Mouse (Mus musculus) ovary, postnatal 36 days (tissue): ENCODE measurements around the gene Rhot2.

Experiments used
- DNase-seq: peaks from one replicate; pipeline ENCODE4 v3.0.0; 2022; ENCODE audit warnings: low spot score, mixed read lengths

The Rhot2 gene

DNA sequence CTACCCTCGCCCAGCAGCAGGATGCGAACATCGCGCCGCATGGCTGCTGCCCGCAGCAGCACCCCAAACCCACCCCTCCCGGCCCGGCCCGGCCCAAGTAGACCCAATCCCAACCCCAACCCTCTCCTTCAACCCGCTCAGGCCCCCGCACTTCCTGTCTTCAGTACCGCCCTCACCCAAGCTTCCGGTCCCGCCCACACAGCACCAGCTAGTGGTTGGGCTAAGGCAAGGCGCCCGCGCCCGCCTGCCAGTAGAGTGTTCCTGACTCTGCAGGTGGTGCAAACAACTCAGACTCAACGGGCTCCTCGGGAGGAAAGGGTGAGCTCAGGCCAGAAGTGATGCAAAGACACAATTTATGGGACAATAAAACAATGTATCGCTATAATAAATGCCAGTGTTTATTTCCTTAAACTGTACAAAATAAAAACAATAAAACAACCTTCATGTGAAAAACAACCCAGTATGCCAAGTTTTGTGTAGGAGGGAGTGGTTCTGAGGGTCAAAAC lies at the start of gene Rhot2:
TSS of gene Rhot2 (minus strand) at position 456 of the 506 bp plus-strand sequence.
- peak; percentile 94 for DNase-seq

DNA sequence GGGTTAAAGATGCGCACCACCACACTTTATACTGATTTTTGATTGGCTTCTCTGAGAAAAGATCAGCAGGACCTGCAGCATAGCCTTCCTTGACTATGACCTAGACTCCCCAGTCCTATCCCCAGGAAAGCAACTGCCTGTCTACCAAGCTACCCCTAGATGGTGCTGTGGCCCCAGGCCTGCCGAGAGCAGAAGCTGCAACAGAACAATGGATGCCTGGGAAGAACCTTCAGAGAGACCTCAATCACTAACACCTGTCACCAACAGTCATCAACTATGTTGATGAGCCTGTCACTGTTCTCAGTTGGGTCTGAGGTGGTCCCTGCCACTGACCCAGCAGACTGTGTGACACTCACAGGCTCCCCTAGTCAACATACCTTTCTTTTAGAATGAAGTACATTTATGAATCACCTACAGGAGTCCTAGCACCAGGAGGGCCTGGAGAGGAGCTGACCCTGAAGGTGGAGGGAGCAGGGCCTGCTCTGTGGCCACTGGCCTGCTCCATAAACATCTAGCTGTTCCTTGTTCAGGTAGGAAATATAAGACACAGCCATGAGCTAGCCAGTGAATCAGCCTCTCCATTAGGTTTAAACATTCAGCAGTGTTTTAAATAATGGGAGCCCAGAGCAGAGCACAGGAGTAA lies 49.4 kb upstream of the Rhot2 start:
- peak; percentile 61 for DNase-seq

DNA sequence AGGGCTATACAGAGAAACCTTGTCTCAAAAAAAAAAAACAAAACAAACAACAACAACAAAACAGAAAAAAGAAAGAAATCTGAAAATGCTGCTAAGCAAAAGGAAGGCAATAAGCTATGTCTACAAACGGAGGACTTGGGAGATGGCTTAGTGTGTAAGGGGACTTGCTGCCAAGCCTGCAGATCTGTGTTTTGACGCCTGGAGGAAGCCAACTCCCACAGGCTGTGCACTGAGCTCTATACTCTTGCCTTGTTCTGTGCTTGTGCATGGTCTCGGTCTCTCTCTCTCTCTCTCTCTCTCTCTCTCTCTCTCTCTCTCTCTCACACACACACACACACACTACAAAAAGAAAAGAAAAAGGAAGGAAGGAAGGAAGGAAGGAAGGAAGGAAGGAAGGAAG lies 44.2 kb upstream of the Rhot2 start:
- DNase-seq = no peak

DNA sequence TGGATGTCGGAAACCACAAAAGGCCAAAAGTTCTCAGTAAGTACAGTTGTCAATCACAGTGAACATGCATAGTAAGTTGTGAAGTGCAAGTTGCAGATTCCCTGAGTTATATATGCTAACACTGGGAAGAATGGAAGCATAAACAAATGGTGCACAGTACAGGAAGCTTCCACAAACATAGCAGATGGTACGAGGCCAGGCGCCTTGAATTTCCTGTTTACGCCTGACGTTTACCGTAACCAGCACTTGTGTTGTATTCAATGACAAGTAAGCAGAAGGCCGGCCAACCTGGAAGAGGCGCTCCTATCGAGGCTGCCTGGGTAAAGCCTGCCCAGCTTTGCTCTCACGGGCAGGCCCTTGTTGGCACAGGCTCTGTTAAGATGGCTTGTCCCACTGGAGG lies 42.8 kb upstream of the Rhot2 start:
- DNase-seq = no peak

DNA sequence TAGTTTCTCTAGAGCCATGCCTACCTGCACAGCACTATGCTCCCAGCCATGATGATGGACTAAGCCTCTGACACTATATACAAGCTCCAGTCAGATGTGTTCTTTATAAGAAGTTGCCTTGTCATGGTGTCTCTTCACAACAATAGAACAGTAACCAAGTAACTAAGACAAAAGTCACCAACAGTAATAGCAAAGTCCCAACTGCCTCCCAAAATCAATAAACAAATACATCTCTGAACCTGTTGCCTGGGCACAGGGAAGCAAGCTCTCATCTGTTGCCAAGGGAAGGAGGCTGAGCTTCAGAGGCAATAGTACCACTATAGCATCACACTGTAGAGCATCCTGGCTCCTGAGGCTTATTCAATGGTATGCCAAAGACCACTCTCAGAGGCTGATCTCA lies 42.2 kb upstream of the Rhot2 start:
- DNase-seq = no peak

DNA sequence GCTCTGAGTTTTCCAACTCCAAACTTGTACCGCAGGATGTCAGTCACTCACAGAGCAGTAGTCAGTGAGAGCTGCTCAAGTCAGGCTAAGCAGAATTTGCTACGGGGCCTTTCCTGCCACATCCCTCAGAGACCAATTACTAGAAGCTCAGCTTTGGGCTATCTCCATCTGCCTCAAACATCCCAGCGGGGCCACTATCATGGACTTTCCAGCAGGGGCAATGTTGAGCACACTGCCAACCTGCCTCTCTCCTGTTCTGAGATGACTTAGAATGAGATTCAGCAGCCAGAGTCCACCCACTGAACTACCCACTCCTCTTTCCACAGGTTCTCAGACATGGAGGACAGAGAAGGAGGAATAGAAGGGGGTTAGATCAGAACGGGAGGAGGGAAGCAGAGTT lies 41.0 kb upstream of the Rhot2 start:
- DNase-seq = no peak

DNA sequence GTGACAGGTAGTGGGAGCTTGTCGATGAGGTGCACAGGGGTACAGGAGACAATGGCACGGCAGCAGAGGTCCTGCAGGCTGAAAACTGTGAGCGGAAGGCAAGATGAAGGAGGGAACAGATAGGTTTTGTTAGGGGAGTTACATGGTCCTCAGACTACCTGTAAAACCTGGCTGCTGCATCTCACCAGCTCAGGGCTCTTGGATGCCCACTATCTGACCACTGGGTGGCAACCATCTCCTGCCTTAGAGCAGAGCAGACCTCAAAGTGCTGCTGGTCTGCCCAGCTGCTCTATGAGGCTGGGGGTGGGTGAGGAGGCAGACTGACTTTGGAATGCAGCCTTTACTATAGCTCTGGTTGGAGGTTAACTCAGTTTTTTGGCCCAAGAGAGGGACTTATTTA lies 39.2 kb upstream of the Rhot2 start:
- DNase-seq = no peak

DNA sequence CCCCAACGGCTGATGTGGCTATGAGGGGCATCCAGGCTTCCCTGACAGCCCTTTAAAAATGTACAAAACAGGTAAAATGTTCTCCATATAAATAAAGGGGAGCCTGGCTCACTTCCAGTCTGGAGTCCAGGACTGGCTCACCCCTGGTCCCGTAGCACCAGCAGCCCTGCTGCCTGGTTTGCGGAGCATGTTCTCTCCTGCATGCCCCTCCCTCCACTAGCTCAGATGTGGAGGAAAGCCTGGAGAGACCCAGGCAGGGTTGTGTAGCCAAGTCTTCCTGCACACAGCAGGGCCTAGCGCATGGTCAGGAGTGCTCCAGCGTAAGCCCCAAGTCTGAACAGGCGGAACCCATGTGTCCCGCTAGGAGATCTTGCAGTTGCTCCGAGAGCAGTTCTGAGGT lies 38.6 kb upstream of the Rhot2 start:
- no peak for DNase-seq

DNA sequence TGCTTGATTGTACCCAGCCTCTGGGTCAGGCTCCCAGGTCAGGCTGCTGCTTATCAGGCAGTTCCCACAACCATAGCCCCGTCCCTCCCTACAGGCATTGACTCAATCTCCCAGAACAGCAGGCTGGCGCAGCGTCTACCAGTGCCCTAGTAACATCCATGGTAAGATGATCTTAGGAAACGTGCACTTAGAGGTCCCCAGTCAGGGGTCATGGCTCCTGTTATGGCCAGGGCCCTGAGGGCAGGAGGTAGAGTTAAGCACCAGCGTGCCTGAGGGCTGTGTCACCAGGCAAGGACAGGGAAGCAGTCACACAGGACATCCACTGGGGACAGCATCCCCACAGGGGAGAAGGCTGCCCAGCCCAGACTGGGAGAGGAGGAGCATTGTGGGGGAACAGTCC lies 37.7 kb upstream of the Rhot2 start:
- DNase-seq = no peak

DNA sequence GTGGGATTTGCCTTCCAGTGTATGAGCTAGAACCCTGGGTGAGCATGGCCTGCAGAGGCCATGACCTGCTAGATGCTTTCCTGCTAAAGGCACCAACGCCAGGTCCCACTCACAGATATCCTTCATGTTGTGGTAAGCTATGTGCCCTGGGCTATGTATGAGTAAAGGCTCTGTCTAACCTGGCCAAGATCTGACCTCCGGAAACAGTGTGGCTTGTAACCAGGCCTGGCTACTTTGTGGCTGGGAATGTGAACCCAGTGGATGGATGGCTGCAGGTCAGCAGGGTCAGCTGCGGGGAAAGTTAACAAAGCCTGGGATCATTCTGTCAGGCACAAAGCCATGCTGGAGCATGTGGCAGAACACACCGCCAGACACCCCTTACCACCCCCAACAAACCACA lies 37.0 kb upstream of the Rhot2 start:
- no peak for DNase-seq

DNA sequence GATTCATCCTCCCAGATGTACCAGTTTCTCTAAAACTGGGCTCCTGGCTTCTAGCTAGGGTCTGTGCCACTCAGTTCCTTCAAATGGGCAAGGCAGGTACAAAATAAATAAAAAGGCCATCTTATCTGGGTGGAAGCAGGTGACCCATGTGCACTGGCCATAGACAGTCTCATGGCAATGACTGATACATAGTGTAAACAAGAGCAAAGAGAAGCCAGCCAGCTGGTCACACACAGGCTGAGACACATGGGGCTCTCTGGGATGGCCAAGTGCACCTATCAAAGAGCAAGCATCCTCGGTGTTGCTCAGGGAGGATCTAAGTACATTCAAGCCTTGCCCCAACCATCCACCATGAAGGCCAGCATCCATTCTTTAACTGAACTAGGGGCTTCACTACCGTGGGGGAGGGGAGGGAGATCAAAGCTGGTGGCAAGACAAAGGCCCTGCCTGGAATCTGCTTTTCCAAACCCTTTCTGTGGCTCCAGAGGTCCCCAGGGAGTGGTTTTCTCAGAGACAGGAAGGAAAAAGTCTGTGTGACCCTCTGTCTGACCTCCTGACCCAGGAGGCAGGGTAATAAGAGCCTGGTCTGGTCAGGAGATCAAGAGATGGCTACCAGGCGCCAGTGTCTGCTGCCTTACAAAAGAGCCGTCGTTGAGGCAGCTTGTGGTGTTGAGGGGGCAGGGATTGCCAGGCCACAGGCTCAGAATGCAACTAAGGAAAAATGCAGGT lies 36.4 kb upstream of the Rhot2 start:
- DNase-seq = no peak

DNA sequence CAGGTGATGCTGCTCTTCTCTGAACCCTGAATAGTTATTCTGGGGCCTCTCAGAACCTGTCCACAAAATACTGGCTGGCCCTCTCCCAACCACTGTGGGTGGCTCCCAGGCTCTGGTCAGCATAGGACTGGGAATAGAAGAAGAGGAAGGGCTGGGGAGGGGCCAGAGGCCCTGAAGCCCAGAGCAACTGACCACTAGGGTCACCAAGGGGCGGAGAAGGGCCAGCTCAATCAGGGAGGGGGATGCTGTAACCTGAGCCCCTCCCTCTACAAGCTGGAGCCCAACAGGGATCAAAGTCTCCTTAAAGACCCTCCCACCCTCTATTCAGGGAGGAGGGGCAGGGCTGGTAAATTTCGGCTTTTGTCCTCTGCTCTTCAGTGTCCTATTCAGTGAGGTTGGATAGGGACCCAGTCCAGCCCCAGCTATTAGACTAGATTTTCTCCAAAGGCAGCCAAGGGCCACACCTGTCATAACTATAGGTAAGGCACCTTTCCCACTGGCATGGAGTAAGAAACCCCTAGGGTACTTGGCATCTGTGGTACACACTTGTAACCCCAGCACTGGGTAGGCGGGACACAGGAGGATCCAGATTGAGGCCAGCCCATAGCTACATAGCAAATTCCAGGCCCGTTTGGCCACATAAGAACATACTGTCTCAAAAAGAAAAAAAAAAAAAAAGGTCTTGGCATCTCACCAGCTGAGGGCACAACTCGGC lies 35.7 kb upstream of the Rhot2 start, which contains the start of gene Wfikkn1:
TSS of gene Wfikkn1 (minus strand) at position 663 of the 715 bp plus-strand sequence.
- no peak for DNase-seq

DNA sequence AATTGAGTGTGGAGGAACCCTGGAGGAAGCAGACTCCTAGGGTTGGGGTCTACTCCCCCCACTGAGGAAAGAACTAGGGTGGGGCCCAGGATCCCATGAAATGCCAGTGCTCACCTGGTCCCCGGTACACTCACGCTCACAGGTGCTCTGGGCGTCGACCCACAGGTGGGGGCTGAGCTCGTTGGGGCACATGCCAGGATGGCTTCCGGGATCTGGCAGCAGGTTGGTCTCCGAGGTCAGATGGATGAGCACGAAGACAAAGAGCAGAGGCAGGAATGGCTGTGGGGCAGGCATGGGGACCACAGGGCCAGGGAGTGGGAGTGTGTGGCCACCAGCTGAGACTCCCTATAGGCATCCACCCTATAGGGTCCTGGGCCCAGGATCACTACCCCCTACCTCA lies 35.1 kb upstream of the Rhot2 start:
- DNase-seq = no peak

DNA sequence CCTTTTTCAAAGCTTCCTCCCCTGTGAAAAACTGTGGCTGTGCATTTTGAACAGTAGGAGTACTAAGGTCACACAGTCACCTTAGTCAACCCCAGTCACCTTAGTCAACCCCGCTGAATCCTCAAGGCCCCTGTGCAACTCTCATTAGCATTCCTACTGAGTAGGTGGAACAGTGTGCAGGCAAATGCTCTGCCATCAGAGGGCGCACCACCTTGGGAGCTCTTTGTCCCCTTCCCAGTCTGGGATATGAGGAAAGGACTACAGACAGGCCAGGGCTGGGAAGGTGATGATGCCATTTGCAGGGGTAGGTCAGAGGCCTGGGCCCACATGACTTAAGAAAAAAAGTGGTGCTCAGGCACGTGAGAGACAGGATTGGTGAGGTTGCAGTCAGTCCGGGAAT lies 34.6 kb upstream of the Rhot2 start:
- DNase-seq = no peak

DNA sequence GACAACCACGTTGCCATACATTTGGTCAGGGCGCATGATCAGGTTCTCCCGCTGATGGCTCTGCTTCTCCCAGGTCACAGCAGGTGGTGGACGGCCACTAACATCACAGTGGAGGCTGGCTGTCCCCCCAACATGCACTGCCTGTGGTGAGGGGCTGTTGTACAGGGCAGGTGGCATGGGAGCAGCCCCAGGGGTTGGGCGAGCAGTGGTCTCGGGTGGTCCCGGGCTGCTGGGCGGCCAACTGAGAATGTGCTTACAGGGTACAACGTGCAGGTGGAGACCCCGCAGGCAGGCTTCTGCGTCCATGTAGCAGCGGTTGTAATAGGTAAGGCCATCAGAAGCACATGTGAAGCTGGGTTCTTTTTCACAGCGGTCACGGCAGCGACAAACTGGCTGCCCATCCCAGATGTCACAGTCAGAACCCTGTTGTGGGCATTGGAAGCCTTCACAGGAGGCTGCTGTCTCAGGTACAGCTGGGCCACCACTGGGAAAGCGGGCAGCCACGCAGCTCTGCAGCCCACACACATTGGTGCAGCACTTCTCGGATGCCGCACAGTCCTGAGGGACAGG lies 34.0 kb upstream of the Rhot2 start:
- DNase-seq = no peak

DNA sequence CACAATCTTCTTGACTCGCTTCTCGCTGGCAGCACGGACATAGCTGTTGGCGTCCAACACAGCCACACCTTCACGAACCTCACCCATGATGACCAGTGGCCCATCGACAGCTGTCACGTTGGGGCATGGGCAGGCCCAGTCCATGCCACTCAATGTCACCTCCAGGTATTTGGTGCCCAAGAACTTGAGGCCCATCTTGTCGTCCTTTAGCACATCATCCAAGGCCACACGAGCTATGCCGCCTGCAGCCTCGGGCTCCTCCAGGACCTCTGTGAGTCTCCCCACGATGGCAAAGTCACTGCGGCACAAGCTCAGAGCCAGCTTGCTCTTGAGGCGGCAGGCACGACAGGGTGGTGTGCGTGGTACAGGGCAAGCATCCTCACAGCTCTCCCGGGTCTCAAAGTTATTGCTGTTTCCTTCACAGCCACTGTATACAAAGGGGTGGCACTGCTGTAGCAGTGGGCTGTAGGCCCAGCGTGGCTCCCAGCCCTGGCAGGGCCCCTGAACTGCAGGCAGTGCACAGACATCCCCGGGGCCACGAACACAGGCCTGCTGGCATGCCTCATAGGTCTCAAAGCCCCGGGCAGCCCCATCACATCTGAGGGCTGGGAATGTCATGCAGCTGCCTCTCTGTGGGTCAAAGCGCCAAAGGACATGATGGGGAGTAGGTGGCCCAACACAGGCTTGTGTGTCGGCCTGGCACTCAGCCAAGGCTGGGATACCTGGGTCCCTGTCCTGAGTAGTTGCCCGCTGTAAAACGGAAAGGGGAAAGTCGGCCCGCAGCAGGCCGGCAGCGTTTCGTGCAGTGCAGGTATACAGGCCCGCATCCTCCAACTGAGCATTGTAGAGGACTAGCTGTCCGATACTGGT lies 33.3 kb upstream of the Rhot2 start:
- DNase-seq = no peak

DNA sequence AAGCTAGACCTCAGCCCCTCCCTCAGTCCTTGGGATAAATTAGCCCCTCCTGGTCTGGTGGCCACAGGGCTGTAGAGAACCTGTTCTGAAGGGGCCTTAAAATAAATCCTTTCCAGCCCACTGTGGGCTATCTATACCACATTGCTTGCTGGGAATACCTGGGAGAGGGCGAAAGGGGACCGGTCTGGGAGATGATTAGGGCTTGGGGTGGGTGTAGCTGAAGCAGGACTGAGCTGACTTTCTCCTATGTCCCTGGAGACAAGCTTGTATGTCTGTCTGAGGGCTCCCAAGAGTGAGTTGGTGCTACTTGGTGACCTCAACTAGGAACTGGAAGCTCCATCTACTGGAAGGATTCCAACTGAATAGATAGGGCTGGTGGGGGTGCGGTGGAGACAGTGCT lies 32.4 kb upstream of the Rhot2 start:
- DNase-seq = no peak

DNA sequence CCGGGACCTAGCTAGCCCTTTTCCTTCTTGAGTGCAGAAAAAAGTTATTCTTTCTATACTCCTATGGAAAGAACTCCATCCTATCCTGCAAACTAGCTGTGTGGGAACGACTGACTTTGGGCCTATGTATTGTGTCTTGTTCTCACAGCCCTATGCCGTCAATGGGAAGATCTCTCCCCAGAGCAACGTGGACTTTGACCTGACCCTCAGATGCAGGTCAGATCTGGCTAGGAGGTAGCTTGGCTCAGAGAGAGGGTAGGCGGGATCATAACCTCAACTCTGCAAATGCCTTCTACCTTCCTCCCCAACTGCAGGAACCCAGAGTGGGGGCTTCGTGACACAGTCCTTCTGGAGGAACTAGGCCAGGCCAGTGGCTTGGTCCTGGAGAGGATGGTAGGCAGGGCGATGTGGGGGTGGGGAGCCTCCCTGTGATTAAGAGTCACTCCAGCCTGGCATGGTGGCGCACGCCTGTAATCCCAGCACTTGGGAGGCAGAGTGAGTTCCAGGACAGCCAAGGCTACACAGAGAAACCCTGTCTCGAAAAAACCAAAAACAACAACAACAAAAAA lies 31.8 kb upstream of the Rhot2 start:
- no peak for DNase-seq

DNA sequence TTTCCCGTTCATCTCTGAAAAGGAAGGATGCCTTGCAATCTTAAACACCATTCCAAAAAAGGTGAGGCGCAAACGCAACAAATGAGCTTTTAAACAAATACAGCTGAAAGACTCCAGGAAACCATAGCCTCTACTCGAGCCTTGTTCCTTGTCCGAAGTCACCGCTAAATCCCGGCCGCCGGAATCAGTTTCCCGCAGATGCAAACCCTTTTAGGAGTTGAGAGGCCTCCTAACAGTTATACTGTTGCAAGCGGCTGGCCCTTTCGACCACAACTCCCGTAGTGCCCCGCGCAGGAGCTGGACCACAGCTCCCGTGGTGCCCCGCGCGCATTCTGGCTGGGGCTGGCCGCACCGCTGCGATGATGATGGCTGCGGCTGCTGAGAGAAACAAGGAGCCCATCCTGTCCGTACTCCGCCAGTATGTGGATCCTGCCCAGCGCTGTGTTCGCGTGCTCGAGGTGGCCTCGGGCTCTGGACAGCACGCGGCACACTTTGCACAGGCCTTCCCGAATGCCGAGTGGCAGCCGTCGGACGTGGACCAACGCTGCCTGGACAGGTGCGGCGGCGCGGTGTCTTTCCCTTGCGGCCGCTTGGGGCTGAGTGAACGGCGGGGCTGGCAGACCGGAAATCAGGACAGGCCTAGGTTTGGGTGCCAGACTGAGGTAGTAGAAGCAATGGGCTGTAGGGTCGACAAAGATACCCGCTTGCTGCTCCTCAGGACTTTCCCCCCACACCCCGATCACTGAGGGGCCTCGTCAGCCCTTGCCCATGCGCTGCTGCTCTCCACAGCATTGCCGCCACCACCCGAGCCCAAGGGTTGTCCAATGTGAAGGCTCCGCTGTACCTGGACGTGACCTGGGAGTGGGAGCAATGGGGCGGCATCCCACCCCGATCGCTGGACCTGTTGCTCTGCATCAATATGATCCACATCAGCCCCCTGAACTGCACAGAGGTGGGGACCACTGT lies 30.8 kb upstream of the Rhot2 start:
- DNase-seq = peak; percentile 89

DNA sequence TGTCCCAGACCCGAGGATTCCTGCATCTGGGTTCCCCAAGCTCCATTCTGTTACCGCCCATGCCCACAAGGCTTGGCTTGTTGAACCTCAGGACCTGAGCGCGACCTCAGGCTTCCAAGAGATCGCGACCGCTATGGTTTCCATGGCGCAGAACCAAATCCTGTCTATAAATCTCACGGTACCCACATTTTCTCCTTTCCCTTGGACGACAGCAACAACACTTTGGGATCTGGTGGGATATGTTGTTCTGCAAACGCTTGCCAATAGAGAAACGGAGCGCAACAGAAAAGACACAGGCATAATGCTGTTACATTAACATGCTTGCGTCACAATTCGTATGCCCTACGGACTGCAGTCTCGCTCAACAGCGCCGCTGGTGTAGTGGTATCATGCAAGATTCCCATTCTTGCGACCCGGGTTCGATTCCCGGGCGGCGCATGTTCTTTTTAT lies 30.1 kb upstream of the Rhot2 start, which contains the start of gene Mettl26:
TSS of gene Mettl26 (plus strand) at position 354 of the 450 bp plus-strand sequence.
- peak; percentile 90 for DNase-seq
